Mouse (Mus musculus) lung, adult 2 months (tissue): ENCODE measurements around the gene Rnasel. TPM values are rescaled to one million over a fixed set of nuclear protein-coding genes. Genes with fewer than 3 reads are reported as not detected.

Experiments
- DNase-seq: peaks from one replicate; pipeline ENCODE4 v3.0.0; 2022
- H3K4me1 ChIP-seq: fragments of 200-500 bp; 2 replicates; pipeline ENCODE4 v1.6.1; 2011; ENCODE audit warnings: low read length; ENCODE audit not compliant: control insufficient read depth, insufficient read depth
- H3K4me3 ChIP-seq: fragments of 200-500 bp; replicated peaks from 2 replicates; pipeline ENCODE3; 2011; ENCODE audit warnings: low read depth, mild to moderate bottlenecking, control low read depth, low read length; ENCODE audit errors: extremely low read depth
- CTCF ChIP-seq: fragments of 200-500 bp; IDR thresholded peaks from 2 replicates; pipeline ENCODE4 v1.5.1; 2011; ENCODE audit warnings: mild to moderate bottlenecking, low read length, control low read depth; ENCODE audit not compliant: insufficient read depth
- POLR2A ChIP-seq: fragments of 200-500 bp; IDR thresholded peaks from 2 replicates; pipeline ENCODE4 v1.6.1; 2011; ENCODE audit warnings: low read depth, mild to moderate bottlenecking, control low read depth, low read length, borderline replicate concordance; ENCODE audit errors: extremely low read depth
- WGBS: fragments of 180-500 bp; shearing (Covaris S2); methylation state at CpG from one replicate; pipeline ENCODE4 v1.1.7; 2018; 5-methylcytosine and 5-hydroxymethylcytosine counted together
- polyA plus RNA-seq: library from polyadenylated mRNA; depleted of rRNA; stranded (reverse); fragments of >200 nt; gene quantifications from 2 replicates; pipeline ENCODE4 v1.2.3, GENCODE M21; 2012; rRNA removed

Rnasel gene
- polyA plus RNA-seq = 4.7 and 10.1 TPM in 2 replicates

- Histone ChIP-seq H3K4me3 (peak within 1 kb of the TSS; percentile 75), H3K4me1 (peaks cover 13% of the 10 kb centered on the region; the same call in 1 of the 2 replicates)
- DNase-seq = peak; percentile 66
- peak; percentile 44 for TF ChIP-seq CTCF
- peak; percentile 47; the same call in 1 of the 2 replicates for TF ChIP-seq POLR2A
- WGBS = 1% methylated on average over 18 of the region's 18 CpGs
Measured at GRCm38 (mm10) chr1:153749211-153749801, at the start of gene Rnasel. TSS of gene Rnasel (plus strand) at chr1:153749426.

- TF ChIP-seq POLR2A = no peak
- TF ChIP-seq CTCF = no peak
- Histone ChIP-seq H3K4me1 (no peaks in the 10 kb centered on the region), H3K4me3 (no peak overlapping the region)
- WGBS = 73% methylated on average over 11 of the region's 11 CpGs
- DNase-seq = no peak
Measured at GRCm38 (mm10) chr1:153700448-153701063, 48.7 kb upstream of the Rnasel start.

- WGBS = 72% methylated on average over 1 of the region's 1 CpGs
- Histone ChIP-seq H3K4me1 (no peaks in the 10 kb centered on the region), H3K4me3 (no peak overlapping the region)
- no peak for TF ChIP-seq CTCF
- TF ChIP-seq POLR2A = no peak
- DNase-seq = no peak
Measured at GRCm38 (mm10) chr1:153701461-153701860, 47.8 kb upstream of the Rnasel start.

GRCm38 (mm10) chr1:153702166-153702852 is 46.9 kb upstream of the Rnasel start:
- TF ChIP-seq POLR2A (no peak), CTCF (no peak)
- 81% methylated on average over 8 of the region's 8 CpGs for WGBS
- H3K4me1 ChIP-seq = no peaks in the 10 kb centered on the region
- no peak for DNase-seq
- H3K4me3 ChIP-seq = no peak overlapping the region

- DNase-seq = no peak
Measured at GRCm38 (mm10) chr1:153702853-153703410, 46.3 kb upstream of the Rnasel start.

GRCm38 (mm10) chr1:153703445-153703991 is 45.7 kb upstream of the Rnasel start:
- TF ChIP-seq CTCF (no peak), POLR2A (no peak)

More at GRCm38 (mm10) chr1:153702853-153703410, 46.3 kb upstream of the Rnasel start:
- Histone ChIP-seq H3K4me3 (no peak overlapping the region), H3K4me1 (no peaks in the 10 kb centered on the region)
- TF ChIP-seq POLR2A = no peak
- TF ChIP-seq CTCF = no peak
- WGBS = 66% methylated on average over 8 of the region's 8 CpGs

GRCm38 (mm10) chr1:153704174-153704573 is 45.1 kb upstream of the Rnasel start:
- no peak overlapping the region for H3K4me3 ChIP-seq
- no peaks in the 10 kb centered on the region for H3K4me1 ChIP-seq
- no peak for DNase-seq
- TF ChIP-seq POLR2A = no peak
- WGBS = 43% methylated on average over 7 of the region's 7 CpGs

More at GRCm38 (mm10) chr1:153703445-153703991, 45.7 kb upstream of the Rnasel start:
- DNase-seq = no peak
- Histone ChIP-seq H3K4me1 (no peaks in the 10 kb centered on the region), H3K4me3 (no peak overlapping the region)
- WGBS = 24% methylated on average over 12 of the region's 12 CpGs

- WGBS = 62% methylated on average over 3 of the region's 3 CpGs
- TF ChIP-seq CTCF (no peak), POLR2A (no peak)
Measured at GRCm38 (mm10) chr1:153704996-153705395, 44.2 kb upstream of the Rnasel start.

GRCm38 (mm10) chr1:153708626-153709025 is 40.6 kb upstream of the Rnasel start:
- WGBS = 90% methylated on average over 5 of the region's 5 CpGs
- H3K4me3 ChIP-seq = no peak overlapping the region
- TF ChIP-seq POLR2A = no peak
- TF ChIP-seq CTCF = no peak
- no peaks in the 10 kb centered on the region for H3K4me1 ChIP-seq
- no peak for DNase-seq

More at GRCm38 (mm10) chr1:153704996-153705395, 44.2 kb upstream of the Rnasel start:
- Histone ChIP-seq H3K4me1 (no peaks in the 10 kb centered on the region), H3K4me3 (no peak overlapping the region)
- DNase-seq = no peak
